Mouse (Mus musculus): ENCODE measurements around the gene Slc10a4.
"Not testable (repeated sequence)": the region's sequence is repeated elsewhere in the genome, so short reads cannot be mapped to it uniquely, and the experiment has no call there.

Gene Slc10a4

GRCm38 (mm10) chr5:73006784-73007581 is at the start of gene Slc10a4:
Gene Slc10a4 (plus strand): TSS chr5:73006883.
- DNase-seq = no peak

- no peak for DNase-seq
Observed at GRCm38 (mm10) chr5:72957281-72957680, 49.4 kb upstream of the Slc10a4 start.

GRCm38 (mm10) chr5:72960096-72960495 is 46.6 kb upstream of the Slc10a4 start:
- DNase-seq = no peak

- no peak for DNase-seq
Observed at GRCm38 (mm10) chr5:72965706-72966105, 41.0 kb upstream of the Slc10a4 start.

- DNase-seq = no peak
Observed at GRCm38 (mm10) chr5:72972435-72972834, 34.2 kb upstream of the Slc10a4 start.

GRCm38 (mm10) chr5:72972934-72973333 is 33.7 kb upstream of the Slc10a4 start:
- DNase-seq = no peak

- DNase-seq = no peak
Observed at GRCm38 (mm10) chr5:72974602-72975001, 32.1 kb upstream of the Slc10a4 start, which contains the start of gene Gm10135. Gene Gm10135 (minus strand): TSS chr5:72974702.

GRCm38 (mm10) chr5:72975996-72976395 is 30.7 kb upstream of the Slc10a4 start:
- DNase-seq = no peak

GRCm38 (mm10) chr5:72976539-72976938 is 30.1 kb upstream of the Slc10a4 start:
- no peak for DNase-seq

- peak; percentile 8 for DNase-seq
Observed at GRCm38 (mm10) chr5:72984091-72984490, 22.6 kb upstream of the Slc10a4 start.

- no peak for DNase-seq
Observed at GRCm38 (mm10) chr5:72987786-72988185, 18.9 kb upstream of the Slc10a4 start.

- no peak for DNase-seq
Observed at GRCm38 (mm10) chr5:72989756-72990155, 16.9 kb upstream of the Slc10a4 start.

GRCm38 (mm10) chr5:72992474-72992873 is 14.2 kb upstream of the Slc10a4 start:
- no peak for DNase-seq

GRCm38 (mm10) chr5:72994424-72994823 is 12.3 kb upstream of the Slc10a4 start:
- DNase-seq = no peak

GRCm38 (mm10) chr5:72994928-72995327 is 11.8 kb upstream of the Slc10a4 start:
- no peak for DNase-seq

- no peak for DNase-seq
Observed at GRCm38 (mm10) chr5:72995379-72995778, 11.3 kb upstream of the Slc10a4 start.

GRCm38 (mm10) chr5:72998546-72998945 is 8.1 kb upstream of the Slc10a4 start:
- DNase-seq = not testable (repeated sequence)

GRCm38 (mm10) chr5:73004046-73004445 is 2.6 kb upstream of the Slc10a4 start:
- no peak for DNase-seq

GRCm38 (mm10) chr5:73007582-73007959 is 888 bp downstream of the Slc10a4 start:
- DNase-seq = no peak

GRCm38 (mm10) chr5:73008230-73008629 is 1.5 kb downstream of the Slc10a4 start:
- not testable (repeated sequence) for DNase-seq

- DNase-seq = not testable (repeated sequence)
Observed at GRCm38 (mm10) chr5:73011806-73012205, 5.1 kb downstream of the Slc10a4 start.

- DNase-seq = not testable (repeated sequence)
Observed at GRCm38 (mm10) chr5:73012884-73013610, 6.4 kb downstream of the Slc10a4 start.

GRCm38 (mm10) chr5:73013611-73014287 is 7.1 kb downstream of the Slc10a4 start:
- not testable (repeated sequence) for DNase-seq
